Mouse (Mus musculus): ENCODE results near the gene Dtl.

DNA sequence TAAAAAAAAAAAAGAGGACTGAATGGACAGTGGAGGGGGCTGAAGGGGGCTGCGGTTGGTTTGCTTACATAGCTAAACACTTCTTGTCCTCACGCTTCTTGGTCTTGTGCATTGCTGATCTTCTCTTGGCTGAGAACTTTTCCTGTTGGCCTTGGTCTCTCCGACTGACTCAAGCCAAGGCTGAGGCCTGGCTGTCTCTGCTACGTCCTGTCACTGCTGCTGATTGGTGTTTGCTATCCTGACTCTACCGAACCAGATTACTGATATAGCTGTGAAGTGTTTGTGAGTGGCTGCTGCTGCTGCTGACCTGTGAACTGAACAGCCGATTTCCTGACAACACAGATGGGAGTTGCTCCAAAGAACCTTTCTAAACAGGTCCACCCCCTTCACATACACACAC is 66.2 kb downstream of the Dtl start:
- no peak for TF ChIP-seq POLR2A (IDR thresholded peaks at IDR 0.05; ENCODE audit: borderline replicate concordance, extremely low read depth, low read depth, low read length)
- no peak for TF ChIP-seq CTCF (IDR thresholded peaks at IDR 0.05; ENCODE audit: insufficient read depth, low read length)
